Mouse (Mus musculus): Measurements from ENCODE around the gene Birc7. TPM values are rescaled to one million over a fixed set of nuclear protein-coding genes. Genes with fewer than 3 reads are reported as not detected.

Gene Birc7
- not detected for total RNA-seq (2021)

- DNase-seq: no peak
Observed at GRCm38 (mm10) chr2:180928723-180929122, at the start of gene Birc7. TSS of gene Birc7 (plus strand) at chr2:180929023.

GRCm38 (mm10) chr2:180879365-180880067 is 49.3 kb upstream of the Birc7 start:
- DNase-seq: no peak

GRCm38 (mm10) chr2:180881281-180881680 is 47.5 kb upstream of the Birc7 start:
- no peak for DNase-seq

- no peak for DNase-seq
Observed at GRCm38 (mm10) chr2:180885270-180885669, 43.6 kb upstream of the Birc7 start.

- DNase-seq: no peak
Observed at GRCm38 (mm10) chr2:180889271-180889920, 39.4 kb upstream of the Birc7 start.

- no peak for DNase-seq
Observed at GRCm38 (mm10) chr2:180889921-180890280, 38.9 kb upstream of the Birc7 start.

- DNase-seq: no peak
Observed at GRCm38 (mm10) chr2:180890422-180891074, 38.3 kb upstream of the Birc7 start.

GRCm38 (mm10) chr2:180891075-180891834 is 37.6 kb upstream of the Birc7 start:
- no peak for DNase-seq

GRCm38 (mm10) chr2:180891835-180892323 is 36.9 kb upstream of the Birc7 start:
- DNase-seq: no peak

GRCm38 (mm10) chr2:180892841-180893521 is 35.8 kb upstream of the Birc7 start:
- DNase-seq: peak; percentile 12

GRCm38 (mm10) chr2:180893537-180894028 is 35.2 kb upstream of the Birc7 start:
- DNase-seq: no peak

GRCm38 (mm10) chr2:180894029-180894623 is 34.7 kb upstream of the Birc7 start:
- DNase-seq: peak; percentile 68

GRCm38 (mm10) chr2:180894734-180895133 is 34.1 kb upstream of the Birc7 start:
- peak; percentile 73 for DNase-seq

- DNase-seq: no peak
Observed at GRCm38 (mm10) chr2:180895321-180895720, 33.5 kb upstream of the Birc7 start.

- DNase-seq: no peak
Observed at GRCm38 (mm10) chr2:180895837-180896525, 32.8 kb upstream of the Birc7 start.

- DNase-seq: no peak
Observed at GRCm38 (mm10) chr2:180896819-180897625, 31.8 kb upstream of the Birc7 start.

GRCm38 (mm10) chr2:180897857-180898256 is 31.0 kb upstream of the Birc7 start:
- no peak for DNase-seq

- no peak for DNase-seq
Observed at GRCm38 (mm10) chr2:180902086-180902485, 26.7 kb upstream of the Birc7 start.

- no peak for DNase-seq
Observed at GRCm38 (mm10) chr2:180904435-180905208, 24.2 kb upstream of the Birc7 start.
